Mouse (Mus musculus) kidney, adult 8-10 months (tissue): Measurements from ENCODE around the gene Nnmt.
A peak's percentile ranks its signal among the peaks of the same experiment; 100 is the strongest.

Experiments
- DNase-seq, 2 experiments: peaks; one replicate each; pipeline ENCODE4 v3.0.0; 2022

Nnmt gene

GRCm38 (mm10) chr9:48604939-48605598, at the start of gene Nnmt:
Nnmt (minus strand) TSS chr9:48605153.
- DNase-seq, result no peak

GRCm38 (mm10) chr9:48654730-48655129, 49.8 kb upstream of the Nnmt start:
- DNase-seq, result no peak

GRCm38 (mm10) chr9:48653399-48654070, 48.6 kb upstream of the Nnmt start:
- DNase-seq, result no peak

GRCm38 (mm10) chr9:48652026-48652425, 47.1 kb upstream of the Nnmt start:
- DNase-seq, result no peak

GRCm38 (mm10) chr9:48650846-48651245, 45.9 kb upstream of the Nnmt start:
- no peak for DNase-seq

- no peak for DNase-seq
Observed at GRCm38 (mm10) chr9:48649851-48650685, 45.1 kb upstream of the Nnmt start.

- DNase-seq, result peak; percentile 36 to 44
Observed at GRCm38 (mm10) chr9:48649098-48649766, 44.3 kb upstream of the Nnmt start.

GRCm38 (mm10) chr9:48648285-48649097, 43.5 kb upstream of the Nnmt start:
- no peak for DNase-seq

- no peak for DNase-seq
Observed at GRCm38 (mm10) chr9:48647648-48648284, 42.8 kb upstream of the Nnmt start.

GRCm38 (mm10) chr9:48646781-48647647, 42.1 kb upstream of the Nnmt start:
- no peak for DNase-seq

GRCm38 (mm10) chr9:48646251-48646650, 41.3 kb upstream of the Nnmt start:
- DNase-seq, result peak; percentile 50 to 74

GRCm38 (mm10) chr9:48645648-48646126, 40.7 kb upstream of the Nnmt start:
- no peak for DNase-seq

- DNase-seq, result peak in 1 of 2 experiments; percentile 50
Observed at GRCm38 (mm10) chr9:48644926-48645647, 40.1 kb upstream of the Nnmt start.

GRCm38 (mm10) chr9:48644376-48644775, 39.4 kb upstream of the Nnmt start:
- DNase-seq, result no peak

GRCm38 (mm10) chr9:48641636-48642035, 36.7 kb upstream of the Nnmt start:
- DNase-seq, result no peak

- no peak for DNase-seq
Observed at GRCm38 (mm10) chr9:48640881-48641280, 35.9 kb upstream of the Nnmt start.

GRCm38 (mm10) chr9:48638176-48638803, 33.3 kb upstream of the Nnmt start:
- no peak for DNase-seq

GRCm38 (mm10) chr9:48637161-48637560, 32.2 kb upstream of the Nnmt start:
- no peak for DNase-seq
